Mouse (Mus musculus): Measurements from ENCODE around the gene Gnb1l.

- TF ChIP-seq CTCF (IDR thresholded peaks at IDR 0.05; ENCODE audit: borderline replicate concordance, extremely low read depth, insufficient read depth, insufficient read length), result no peak
- no peak for TF ChIP-seq POLR2A (IDR thresholded peaks at IDR 0.05; ENCODE audit: borderline replicate concordance, extremely low read depth, insufficient read depth, insufficient read length, poor library complexity, severe bottlenecking)
Measured at GRCm38 (mm10) chr16:18484386-18484785, 14.1 kb upstream of the Gnb1l start.
